Mouse (Mus musculus) liver, embryonic 16.5 days (tissue): ENCODE results near the gene St14. TPM values are rescaled to one million over a fixed set of nuclear protein-coding genes. Genes with fewer than 3 reads are reported as not detected.

Source experiments
- ATAC-seq: fragments of 200-750 bp; cut with Nextera tagmentation; 2 replicates; pipeline ENCODE4 v1.8.0; 2017; ENCODE audit warnings: low read depth, mild to moderate bottlenecking, moderate number of reproducible peaks, moderate library complexity
- H3K27ac ChIP-seq: fragments of 300-500 bp; sonication (generic); 2 replicates; pipeline ENCODE4 v1.5.1; 2014; ENCODE audit warnings: mild to moderate bottlenecking, low read length
- H3K27me3 ChIP-seq: fragments of 300-500 bp; sonication (generic); 2 replicates; pipeline ENCODE4 v1.6.1; 2014; ENCODE audit warnings: low read depth, low read length, mixed read lengths; ENCODE audit not compliant: control insufficient read depth, insufficient read depth
- H3K36me3 ChIP-seq: fragments of 300-500 bp; sonication (generic); 2 replicates; pipeline ENCODE4 v1.6.1; 2014; ENCODE audit warnings: mild to moderate bottlenecking; ENCODE audit not compliant: control insufficient read depth, insufficient read depth
- H3K4me1 ChIP-seq: fragments of 300-500 bp; sonication (generic); 2 replicates; pipeline ENCODE4 v1.6.1; 2014; ENCODE audit warnings: low read depth, low read length, mixed read lengths; ENCODE audit not compliant: control insufficient read depth
- H3K4me2 ChIP-seq: fragments of 300-500 bp; sonication (generic); 2 replicates; pipeline ENCODE4 v1.6.1; 2014; ENCODE audit warnings: low read depth, low read length, mixed read lengths
- H3K4me3 ChIP-seq: fragments of 300-500 bp; sonication (generic); 2 replicates; pipeline ENCODE4 v1.5.1; 2014; ENCODE audit warnings: low read depth, mild to moderate bottlenecking, low read length
- H3K9ac ChIP-seq: fragments of 300-500 bp; sonication (generic); 2 replicates; pipeline ENCODE4 v1.6.1; 2014; ENCODE audit warnings: low read depth, low read length
- H3K9me3 ChIP-seq: fragments of 300-500 bp; sonication (generic); replicated peaks from 2 replicates; pipeline ENCODE4 v1.6.1; 2016; ENCODE audit warnings: low read length; ENCODE audit not compliant: control insufficient read depth
- WGBS: fragments of 180-500 bp; shearing (Covaris S2); extraction: QIAGEN DNeasy Blood & Tissue Kit; methylation state at CpG from one replicate; pipeline ENCODE4 v1.1.7; 2014; ENCODE audit not compliant: insufficient replicate concordance; 5-methylcytosine and 5-hydroxymethylcytosine counted together
- polyA plus RNA-seq: library from polyadenylated mRNA; unstranded; fragments of >200 nt; fragmentation: Nextera tagmentation; extraction: Ambion mirVana; gene quantifications from 2 replicates; pipeline ENCODE4 v1.2.1, GENCODE M21; 2015

Gene St14
- polyA plus RNA-seq, 1 experiment from 2014 or later, result 1.0 TPM

DNA sequence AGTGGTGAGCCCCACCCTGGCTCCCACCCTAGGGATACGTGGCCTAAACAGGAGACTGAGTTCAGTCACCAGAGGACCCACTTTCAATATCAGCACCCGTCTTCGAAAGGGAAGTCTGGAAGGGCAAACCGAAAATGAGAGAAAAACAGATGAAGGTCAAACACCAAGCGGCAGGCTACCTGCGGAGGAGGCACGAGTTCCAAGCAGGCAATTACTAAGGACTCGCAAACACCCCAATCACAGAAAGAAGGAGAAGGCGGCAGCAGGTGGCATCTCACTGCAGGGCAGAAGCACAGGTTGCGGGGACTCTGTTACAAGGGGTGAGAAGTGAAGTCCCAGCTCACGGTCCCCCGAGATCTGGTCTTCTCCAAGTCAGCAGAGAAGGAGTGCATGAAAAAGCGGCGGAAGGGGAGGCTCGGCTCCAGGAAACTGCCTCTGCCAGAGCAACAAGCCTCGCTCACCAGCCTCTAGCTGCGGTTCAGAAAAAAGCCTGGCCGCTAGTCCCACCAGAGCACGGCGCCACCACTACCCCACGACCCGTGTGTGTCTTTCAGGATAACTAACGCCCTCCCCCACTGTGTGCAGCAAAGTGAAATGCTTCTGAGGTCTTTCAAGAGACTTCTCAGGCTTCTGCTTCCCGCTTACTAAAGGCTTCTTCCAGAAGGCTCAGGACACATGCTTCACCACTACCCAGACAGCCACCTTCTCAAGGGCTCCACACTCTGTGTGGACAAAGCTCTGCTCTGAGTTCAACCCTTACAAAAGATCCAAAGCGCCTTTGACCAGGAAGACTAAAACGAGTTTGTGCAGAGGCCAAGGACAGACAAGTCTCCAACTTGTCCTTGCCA is 1.1 kb downstream of the St14 start:
- Histone ChIP-seq H3K9ac (no peak overlapping the region), H3K27ac (no peak overlapping the region), H3K9me3 (no peaks in the 10 kb centered on the region), H3K4me3 (peak overlapping the region; percentile 51), H3K36me3 (no peaks in the 10 kb centered on the region), H3K27me3 (peaks cover 62% of the 10 kb centered on the region), H3K4me1 (peaks cover 3% of the 10 kb centered on the region), H3K4me2 (peak overlapping the region; percentile 74)
- ATAC-seq, result no peak
- under 1% methylated on average over 26 of the region's 26 CpGs for WGBS

DNA sequence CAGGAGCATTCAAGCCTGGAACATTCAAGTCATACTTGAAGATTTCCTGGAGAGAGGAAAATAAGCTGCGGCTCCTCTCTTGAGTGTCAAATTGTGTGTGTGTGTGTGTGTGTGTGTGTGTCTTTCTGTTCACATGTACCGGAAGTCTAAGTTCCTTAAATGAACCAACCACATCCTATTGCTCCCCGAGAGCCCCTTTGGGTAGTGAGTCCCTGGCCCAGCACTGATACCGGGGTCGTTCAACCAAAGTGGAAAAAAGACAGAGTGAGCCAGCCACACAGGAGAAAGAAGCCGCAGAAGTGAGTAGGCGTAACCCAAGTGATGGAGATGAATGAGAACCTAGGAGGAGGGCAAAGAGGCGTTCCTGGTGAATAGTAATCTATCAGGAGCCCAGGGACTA is 1.7 kb downstream of the St14 start:
- Histone ChIP-seq H3K36me3 (no peaks in the 10 kb centered on the region), H3K4me2 (peak overlapping the region; percentile 74), H3K9me3 (no peaks in the 10 kb centered on the region), H3K27me3 (peaks cover 62% of the 10 kb centered on the region), H3K4me3 (peak overlapping the region; percentile 51), H3K27ac (no peak overlapping the region), H3K9ac (no peak overlapping the region), H3K4me1 (peaks cover 3% of the 10 kb centered on the region)
- WGBS, result 10% methylated on average over 8 of the region's 8 CpGs
- ATAC-seq, result no peak

DNA sequence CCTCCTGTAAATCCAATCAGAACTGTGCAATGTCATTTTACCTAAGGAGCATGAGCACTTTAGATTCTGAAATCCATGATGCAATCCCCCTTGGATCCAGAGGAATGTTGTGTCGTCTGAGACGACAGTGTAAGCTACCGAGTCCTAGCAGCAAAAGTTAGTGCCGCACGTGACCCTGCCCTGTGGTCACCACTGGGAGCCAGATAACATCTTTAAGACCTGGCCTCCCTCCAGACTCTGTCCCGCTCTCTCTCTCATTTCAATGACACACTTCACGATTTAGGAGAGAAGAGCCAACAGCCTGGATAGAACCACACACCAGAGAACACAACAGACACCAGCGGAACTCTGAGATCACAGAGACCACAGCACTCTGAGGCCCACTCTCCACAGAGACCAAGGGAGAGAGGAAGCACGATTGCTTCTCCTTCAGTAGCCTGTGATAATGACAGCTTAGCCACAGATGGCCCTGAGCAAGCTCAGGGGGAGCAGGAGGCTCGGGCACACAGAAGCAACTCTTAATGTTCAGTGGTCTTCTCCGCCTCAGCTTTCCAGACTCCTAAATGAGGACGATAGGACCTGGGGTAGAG is 3.7 kb downstream of the St14 start:
- ATAC-seq, result no peak
- Histone ChIP-seq H3K4me2 (no peak overlapping the region), H3K36me3 (no peaks in the 10 kb centered on the region), H3K9ac (no peak overlapping the region), H3K4me1 (peaks cover 3% of the 10 kb centered on the region), H3K4me3 (no peak overlapping the region), H3K27me3 (peaks cover 49% of the 10 kb centered on the region), H3K27ac (no peak overlapping the region), H3K9me3 (no peaks in the 10 kb centered on the region)
- 26% methylated on average over 12 of the region's 12 CpGs for WGBS

DNA sequence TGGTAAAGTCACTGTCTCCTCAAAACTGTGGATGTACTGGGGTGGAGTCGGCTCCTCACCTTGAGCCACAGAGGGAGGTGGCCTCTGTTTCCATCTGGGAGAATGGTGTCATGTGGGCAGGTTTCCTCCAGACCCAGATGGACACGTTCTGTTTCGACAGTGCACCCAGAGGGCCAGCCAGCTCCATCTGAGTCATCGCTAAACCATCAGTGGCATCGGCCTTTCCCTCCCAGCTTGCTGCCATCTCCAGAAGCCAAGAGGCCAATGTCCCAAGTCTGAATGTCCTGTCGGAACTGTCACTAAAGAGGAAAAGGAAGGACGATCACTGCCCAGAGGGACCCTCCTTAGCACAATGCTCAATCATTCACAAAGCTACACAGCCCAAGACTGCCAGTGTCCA is 5.6 kb downstream of the St14 start:
- H3K27me3 ChIP-seq, result peaks cover 31% of the 10 kb centered on the region
- H3K9ac ChIP-seq, result no peak overlapping the region
- no peak overlapping the region for H3K4me2 ChIP-seq
- H3K4me1 ChIP-seq, result peaks cover 1% of the 10 kb centered on the region
- no peaks in the 10 kb centered on the region for H3K36me3 ChIP-seq
- 72% methylated on average over 7 of the region's 7 CpGs for WGBS
- ATAC-seq, result no peak
- H3K4me3 ChIP-seq, result no peak overlapping the region
- no peaks in the 10 kb centered on the region for H3K9me3 ChIP-seq
- no peak overlapping the region for H3K27ac ChIP-seq

DNA sequence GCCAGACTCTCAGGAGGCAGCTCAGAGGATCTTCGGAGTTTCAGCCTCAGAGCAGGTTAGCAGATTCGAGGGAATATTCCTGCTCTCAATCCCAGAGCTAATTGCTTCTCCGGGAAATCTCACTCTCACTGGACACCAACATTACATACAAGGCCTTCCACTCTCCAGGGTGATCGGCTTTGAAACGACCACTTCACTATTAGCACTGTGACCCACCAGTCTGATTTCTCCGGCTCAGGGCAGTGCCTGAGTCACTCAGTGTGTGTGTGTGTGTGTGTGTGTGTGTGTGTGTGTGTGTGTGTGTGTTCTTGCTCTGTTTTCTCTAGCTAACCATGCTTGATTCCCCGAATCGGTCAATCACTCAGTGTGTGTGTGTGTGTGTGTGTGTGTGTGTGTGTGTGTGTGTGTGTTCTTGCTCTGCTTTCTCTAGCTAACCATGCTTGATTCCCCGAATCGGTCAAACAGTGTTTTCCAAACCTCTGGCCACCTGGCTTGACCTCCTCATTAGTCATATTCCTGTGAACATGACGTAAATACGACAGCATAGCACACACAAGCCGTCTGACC is 9.1 kb downstream of the St14 start:
- no peaks in the 10 kb centered on the region for H3K27me3 ChIP-seq
- WGBS, result 64% methylated on average over 13 of the region's 13 CpGs
- no peak overlapping the region for H3K9ac ChIP-seq
- H3K9me3 ChIP-seq, result no peaks in the 10 kb centered on the region
- no peak for ATAC-seq
- no peaks in the 10 kb centered on the region for H3K36me3 ChIP-seq
- no peak overlapping the region for H3K4me2 ChIP-seq
- no peaks in the 10 kb centered on the region for H3K4me1 ChIP-seq
- H3K4me3 ChIP-seq, result no peak overlapping the region
- no peak overlapping the region for H3K27ac ChIP-seq

DNA sequence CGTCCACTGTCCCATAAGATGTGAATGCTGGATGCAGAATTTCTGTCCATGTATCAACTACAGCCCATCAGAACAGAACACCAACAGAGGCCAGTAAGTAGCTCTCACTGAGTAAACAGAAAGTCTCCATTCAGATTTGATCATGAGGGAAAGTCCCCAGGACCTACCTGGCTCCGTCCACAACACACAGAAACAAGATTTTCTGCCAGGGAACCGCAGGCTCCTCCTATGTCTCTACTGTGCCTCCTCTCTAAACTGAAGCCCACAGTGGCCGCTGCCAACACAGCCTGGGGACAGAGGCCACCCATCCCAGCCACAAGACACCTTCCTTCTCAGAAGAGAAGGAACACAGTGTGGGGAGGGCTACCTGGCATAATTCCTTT is 11.1 kb downstream of the St14 start:
- H3K36me3 ChIP-seq, result no peaks in the 10 kb centered on the region
- H3K27me3 ChIP-seq, result no peaks in the 10 kb centered on the region
- 43% methylated on average over 4 of the region's 4 CpGs for WGBS
- no peak overlapping the region for H3K27ac ChIP-seq
- H3K9me3 ChIP-seq, result no peaks in the 10 kb centered on the region
- H3K9ac ChIP-seq, result no peak overlapping the region
- H3K4me3 ChIP-seq, result no peak overlapping the region
- no peak for ATAC-seq
- H3K4me2 ChIP-seq, result no peak overlapping the region
- H3K4me1 ChIP-seq, result no peaks in the 10 kb centered on the region

DNA sequence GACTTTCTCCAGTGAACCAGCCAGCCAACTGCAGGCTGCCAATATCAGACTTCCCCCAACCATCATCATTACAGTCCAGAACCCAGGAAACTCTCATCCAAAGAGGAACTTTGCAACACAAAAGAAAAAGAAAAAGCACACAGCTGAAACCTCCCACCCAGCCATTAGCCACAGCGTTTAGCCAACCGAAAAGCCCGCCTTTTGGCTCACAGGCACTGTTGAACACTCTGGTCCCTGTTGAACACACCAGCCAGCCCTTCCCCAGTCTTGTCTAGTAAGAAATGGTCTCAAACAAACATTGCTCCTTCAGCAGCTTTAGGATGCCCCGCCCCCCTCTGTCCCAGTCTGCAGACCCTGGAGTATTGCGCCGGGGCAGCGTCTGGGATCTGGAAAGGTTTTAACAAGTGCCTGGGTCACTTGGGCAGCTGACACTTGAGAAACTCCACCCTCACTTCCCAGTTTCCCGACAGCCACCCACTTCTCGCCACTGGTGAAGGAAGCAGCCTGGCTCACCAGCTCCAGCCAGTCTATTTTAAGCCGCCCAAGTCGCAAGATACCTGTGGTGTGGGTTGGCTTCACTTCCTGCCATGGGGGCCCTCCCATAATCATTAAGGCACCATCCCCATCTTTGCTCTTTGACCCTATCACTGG is 11.6 kb downstream of the St14 start:
- Histone ChIP-seq H3K27me3 (no peaks in the 10 kb centered on the region), H3K4me2 (no peak overlapping the region), H3K9me3 (no peaks in the 10 kb centered on the region), H3K36me3 (no peaks in the 10 kb centered on the region), H3K4me1 (no peaks in the 10 kb centered on the region), H3K9ac (no peak overlapping the region), H3K27ac (no peak overlapping the region), H3K4me3 (no peak overlapping the region)
- no peak for ATAC-seq
- WGBS, result 42% methylated on average over 11 of the region's 11 CpGs

DNA sequence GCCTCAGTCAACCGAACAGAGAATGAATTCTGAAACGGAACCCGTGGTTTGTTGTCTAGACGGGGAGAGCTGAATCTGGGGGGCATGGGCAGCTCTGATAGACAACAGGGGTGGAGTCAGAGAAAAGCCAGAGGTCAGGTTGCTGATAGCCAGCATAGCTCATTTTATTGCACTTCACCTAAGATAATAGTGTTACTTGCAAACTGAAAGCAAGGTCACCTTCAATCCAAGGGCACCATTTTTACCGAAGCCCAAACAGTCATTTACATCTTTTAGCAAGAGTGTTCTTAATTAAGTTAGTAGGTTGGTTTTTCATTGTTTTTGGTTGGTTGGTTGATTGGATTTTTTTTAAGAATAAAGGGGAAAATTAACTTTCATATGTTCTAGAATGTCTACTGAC is 12.2 kb downstream of the St14 start:
- Histone ChIP-seq H3K27me3 (no peaks in the 10 kb centered on the region), H3K27ac (no peak overlapping the region), H3K36me3 (no peaks in the 10 kb centered on the region), H3K4me2 (no peak overlapping the region), H3K4me1 (no peaks in the 10 kb centered on the region), H3K4me3 (no peak overlapping the region), H3K9ac (no peak overlapping the region), H3K9me3 (no peaks in the 10 kb centered on the region)
- 30% methylated on average over 5 of the region's 5 CpGs for WGBS
- ATAC-seq, result no peak
